Mouse (Mus musculus) testis, adult 2 months (tissue): ENCODE measurements around the gene Gucy1b1.

ENCODE experiments used
- CTCF ChIP-seq: fragments of 200-500 bp; IDR thresholded peaks from 2 replicates; pipeline ENCODE4 v1.5.1; 2012; ENCODE audit warnings: low read depth, mild to moderate bottlenecking, inconsistent platforms, low read length, moderate library complexity; ENCODE audit not compliant: control insufficient read depth, insufficient read depth, insufficient replicate concordance
- POLR2A ChIP-seq: fragments of 200-500 bp; IDR thresholded peaks from 2 replicates; pipeline ENCODE4 v1.6.1; 2012; ENCODE audit warnings: low read depth, mild to moderate bottlenecking, inconsistent platforms, low read length, moderate library complexity; ENCODE audit not compliant: control insufficient read depth

DNA sequence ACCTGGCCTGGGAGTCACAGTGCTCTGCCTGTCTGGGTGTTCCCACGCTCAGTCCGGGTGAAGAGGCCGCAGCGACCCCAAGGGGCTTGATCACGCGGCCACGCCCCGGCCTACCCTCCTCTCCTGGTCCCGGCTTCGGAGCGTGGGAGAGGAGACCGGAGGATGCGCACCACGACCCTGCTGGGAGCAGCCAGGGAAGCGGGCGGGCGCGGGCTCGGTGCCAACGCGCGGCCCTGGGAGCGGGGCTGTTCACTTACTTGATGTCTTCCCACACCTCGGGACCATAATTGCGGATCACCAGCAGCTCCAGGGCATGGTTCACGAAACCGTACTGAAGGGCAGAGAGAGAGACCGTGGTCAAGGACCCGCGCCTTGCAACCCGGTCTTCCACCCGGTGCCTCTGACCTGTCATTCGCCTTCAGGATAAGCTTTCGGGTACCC, 728 bp downstream of the Gucy1b1 start:
- no peak for TF ChIP-seq CTCF
- no peak for TF ChIP-seq POLR2A
